In the genomic region with DNA sequence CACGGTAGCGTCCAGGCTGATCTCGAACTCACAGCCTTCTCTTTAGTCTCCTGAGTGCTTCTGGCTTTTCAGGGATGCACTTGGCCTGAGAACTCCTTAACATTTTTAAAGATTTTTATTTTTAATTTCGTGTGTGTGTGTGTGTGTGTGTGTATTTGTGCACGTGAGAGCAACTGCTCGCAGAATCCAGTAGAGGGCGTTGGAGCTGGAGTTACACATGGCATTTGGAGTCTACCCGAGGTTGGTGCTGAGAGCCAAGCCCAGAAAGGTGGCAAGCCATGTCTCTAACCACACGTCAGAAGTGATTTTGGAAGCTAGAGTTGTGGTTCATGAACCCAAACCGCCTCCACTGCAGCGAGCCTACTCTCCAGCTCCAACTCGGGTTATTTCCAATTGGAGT, we compare ENCODE assay signal across 8 mouse cellular contexts. TPM values are rescaled to one million over a fixed set of nuclear protein-coding genes. Genes with fewer than 3 reads are reported as not detected.
A peak's percentile ranks its signal among the peaks of the same experiment; 100 is the strongest.
DNase-seq lines count a peak whose midpoint lies in the region; ATAC-seq lines count a peak whose summit lies in the region.

No protein-coding gene starts in this region.

- peak; percentile 30 to 58 for DNase-seq in cerebellum, postnatal 10 days
- no peak for DNase-seq in cerebellum, postnatal 4 days (ENCODE audit: low spot score in 2 of 2)
- peak; percentile 62 for DNase-seq in 3T3-L1 (ENCODE audit: low read depth, low spot score)
- no peak for DNase-seq in left cerebral cortex, adult 8-10 months (ENCODE audit: low spot score in 2 of 2)

- ATAC-seq in common myeloid progenitor, adult 5-6 weeks (replicated peaks; ENCODE audit: low read depth, poor library complexity, severe bottlenecking), result peak; percentile 30; the same call in 1 of the 2 replicates
- no peak for ATAC-seq in intestine, embryonic 16.5 days
- ATAC-seq in neural tube, embryonic 13.5 days (ENCODE audit: low read depth), result no peak
- no peak for ATAC-seq in erythroid progenitor cell, adult 5-6 weeks (replicated peaks; ENCODE audit: low FRiP score, poor library complexity, severe bottlenecking)

- peak overlapping the region; percentile 67; the same call in 1 of the 2 replicates for H3K27ac ChIP-seq in intestine, embryonic 16.5 days (ENCODE audit: low read length)
- 0 out of 2 replicates have a peak overlapping the region, but pooled peaks have one; percentile 77 for H3K27ac ChIP-seq in neural tube, embryonic 13.5 days (replicated peaks)

- H3K9ac ChIP-seq in intestine, embryonic 16.5 days (ENCODE audit: low read depth, low read length), result peak overlapping the region; percentile 94
- peak overlapping the region; percentile 91 for H3K9ac ChIP-seq in neural tube, embryonic 13.5 days

- H3K9me3 ChIP-seq in intestine, embryonic 16.5 days (ENCODE audit: control insufficient read depth, low read length), result no peaks in the 10 kb centered on the region
- no peaks in the 10 kb centered on the region for H3K9me3 ChIP-seq in neural tube, embryonic 13.5 days

- H3K4me1 ChIP-seq in intestine, embryonic 16.5 days (ENCODE audit: control insufficient read depth, insufficient read depth, low read length), result peaks cover 7% of the 10 kb centered on the region; the same call in 1 of the 2 replicates
- peaks cover 13% of the 10 kb centered on the region for H3K4me1 ChIP-seq in neural tube, embryonic 13.5 days (replicated peaks)

- peak overlapping the region; percentile 87 for H3K4me2 ChIP-seq in intestine, embryonic 16.5 days (ENCODE audit: low read depth, low read length)
- H3K4me2 ChIP-seq in neural tube, embryonic 13.5 days, result peak overlapping the region; percentile 77

- H3K27me3 ChIP-seq in intestine, embryonic 16.5 days (replicated peaks; ENCODE audit: control insufficient read depth, insufficient read depth, low read length), result no peaks in the 10 kb centered on the region
- H3K27me3 ChIP-seq in neural tube, embryonic 13.5 days, result no peaks in the 10 kb centered on the region

- H3K36me3 ChIP-seq in intestine, embryonic 16.5 days (ENCODE audit: control insufficient read depth, insufficient read depth, low read length), result peaks cover 14% of the 10 kb centered on the region; the same call in 1 of the 2 replicates
- H3K36me3 ChIP-seq in neural tube, embryonic 13.5 days, result peaks cover 19% of the 10 kb centered on the region

- peak overlapping the region; percentile 79 for H3K4me3 ChIP-seq in intestine, embryonic 16.5 days (ENCODE audit: low read length)
- peak overlapping the region; percentile 84 for H3K4me3 ChIP-seq in neural tube, embryonic 13.5 days

- 43% methylated on average over 12 of the region's 12 CpGs for WGBS in intestine, embryonic 16.5 days
- 50% methylated on average over 12 of the region's 12 CpGs for WGBS in neural tube, embryonic 13.5 days

RNA-seq across cellular contexts. Expression of a gene that starts 0.7 kb away (rescaled TPM):
- 28.6 and 32.7 TPM in 2 replicates for total RNA-seq in common myeloid progenitor, adult 5-6 weeks (2017)
- 82.6 and 89.7 TPM in 2 replicates for polyA plus RNA-seq in intestine, embryonic 16.5 days (2015; fragmentation: Nextera tagmentation; extraction: Ambion mirVana)
- 91.8 and 95.8 TPM in 2 replicates for polyA plus RNA-seq in neural tube, embryonic 13.5 days (2015; fragmentation: Nextera tagmentation; extraction: Ambion mirVana)
- 10 to 100 TPM; 34.5 to 43.5 (median 39.4) TPM for total RNA-seq in left cerebral cortex, adult 8-10 months (2022)
- 11.2 and 13.0 TPM in 2 replicates for total RNA-seq in erythroid progenitor cell, adult 5-6 weeks (2015; ENCODE audit: low replicate concordance)
- 4.5 and 6.9 TPM in 2 replicates for total RNA-seq in erythroid progenitor cell, adult 5-6 weeks (2017; ENCODE audit: low replicate concordance)

RNA-seq across cellular contexts. Expression of a gene that starts 7.5 kb away (rescaled TPM):
- not detected in 2 replicates for total RNA-seq in common myeloid progenitor, adult 5-6 weeks (2017)
- 24.4 and 35.0 TPM in 2 replicates for polyA plus RNA-seq in intestine, embryonic 16.5 days (2015; fragmentation: Nextera tagmentation; extraction: Ambion mirVana)
- not detected in 2 replicates for polyA plus RNA-seq in neural tube, embryonic 13.5 days (2015; fragmentation: Nextera tagmentation; extraction: Ambion mirVana)
- not detected for total RNA-seq in left cerebral cortex, adult 8-10 months (2022)
- not detected in 2 replicates for total RNA-seq in erythroid progenitor cell, adult 5-6 weeks (2015; ENCODE audit: low replicate concordance)
- not detected in 2 replicates for total RNA-seq in erythroid progenitor cell, adult 5-6 weeks (2017; ENCODE audit: low replicate concordance)

RNA-seq across cellular contexts. Expression of a gene that starts 15.2 kb away (rescaled TPM):
- 1.6 and 2.6 TPM in 2 replicates for total RNA-seq in common myeloid progenitor, adult 5-6 weeks (2017)
- 7.7 and 9.5 TPM in 2 replicates for polyA plus RNA-seq in intestine, embryonic 16.5 days (2015; fragmentation: Nextera tagmentation; extraction: Ambion mirVana)
- 0.37 and 0.38 TPM in 2 replicates for polyA plus RNA-seq in neural tube, embryonic 13.5 days (2015; fragmentation: Nextera tagmentation; extraction: Ambion mirVana)
- under 1 TPM; 0.24 to 0.74 (median 0.58) TPM for total RNA-seq in left cerebral cortex, adult 8-10 months (2022)
- total RNA-seq in erythroid progenitor cell, adult 5-6 weeks (2015; ENCODE audit: low replicate concordance), result not detected in 2 replicates
- not detected in 2 replicates for total RNA-seq in erythroid progenitor cell, adult 5-6 weeks (2017; ENCODE audit: low replicate concordance)

RNA-seq across cellular contexts. Expression of a gene that starts 24.0 kb away (rescaled TPM):
- 5.5 and 9.0 TPM in 2 replicates for total RNA-seq in common myeloid progenitor, adult 5-6 weeks (2017)
- 32.4 and 35.5 TPM in 2 replicates for polyA plus RNA-seq in intestine, embryonic 16.5 days (2015; fragmentation: Nextera tagmentation; extraction: Ambion mirVana)
- polyA plus RNA-seq in neural tube, embryonic 13.5 days (2015; fragmentation: Nextera tagmentation; extraction: Ambion mirVana), result 19.2 and 19.7 TPM in 2 replicates
- 10 to 100 TPM; 16.0 to 22.1 (median 18.1) TPM for total RNA-seq in left cerebral cortex, adult 8-10 months (2022)
- not detected in 2 replicates for total RNA-seq in erythroid progenitor cell, adult 5-6 weeks (2015; ENCODE audit: low replicate concordance)
- total RNA-seq in erythroid progenitor cell, adult 5-6 weeks (2017; ENCODE audit: low replicate concordance), result 1.4 and 2.1 TPM in 2 replicates

RNA-seq across cellular contexts. Expression of a gene that starts 28.1 kb away (rescaled TPM):
- total RNA-seq in common myeloid progenitor, adult 5-6 weeks (2017), result 0.09 and 0.44 TPM in 2 replicates
- 34.6 and 38.0 TPM in 2 replicates for polyA plus RNA-seq in intestine, embryonic 16.5 days (2015; fragmentation: Nextera tagmentation; extraction: Ambion mirVana)
- polyA plus RNA-seq in neural tube, embryonic 13.5 days (2015; fragmentation: Nextera tagmentation; extraction: Ambion mirVana), result 2.1 and 2.9 TPM in 2 replicates
- total RNA-seq in left cerebral cortex, adult 8-10 months (2022), result 1 to 10 TPM; 5.2 to 8.3 (median 5.6) TPM
- not detected in 2 replicates for total RNA-seq in erythroid progenitor cell, adult 5-6 weeks (2015; ENCODE audit: low replicate concordance)
- not detected in 2 replicates for total RNA-seq in erythroid progenitor cell, adult 5-6 weeks (2017; ENCODE audit: low replicate concordance)

Comparison
In these comparisons a context has a peak if more than half of its experiments do, and no peak if none do; other contexts are left out.
1. DNase-seq: peak in cerebellum, postnatal 10 days (2 of 2) and 3T3-L1 (single experiment); none in cerebellum, postnatal 4 days (0 of 2) and left cerebral cortex, adult 8-10 months (0 of 2).